In genomic region chr10:60752040-60753020, GRCm38 (mm10) we compare ENCODE assay signal across 8 mouse cellular contexts. TPM values are rescaled to one million over a fixed set of nuclear protein-coding genes. Genes with fewer than 3 reads are reported as not detected.
DNase-seq lines count a peak whose midpoint lies in the region; ATAC-seq and TF ChIP-seq lines count a peak whose summit lies in the region.

Gene Slc29a3, minus strand, starts transcription at chr10:60752794.

- peak; percentile 87 for ATAC-seq in embryonic facial prominence, embryonic 13.5 days (ENCODE audit: insufficient number of reproducible peaks, insufficient read depth, low FRiP score, low TSS enrichment, low read depth)
- ATAC-seq in limb, embryonic 12.5 days (ENCODE audit: insufficient number of reproducible peaks, insufficient read depth, low FRiP score, low TSS enrichment, low read depth) = peak; percentile 92
- peak; percentile 92 for ATAC-seq in midbrain, embryonic 15.5 days (replicated peaks)

- peak within 1 kb of the TSS; percentile 72 for H3K4me2 ChIP-seq in embryonic facial prominence, embryonic 13.5 days
- H3K4me2 ChIP-seq in limb, embryonic 12.5 days = peak within 1 kb of the TSS; percentile 74
- H3K4me2 ChIP-seq in midbrain, embryonic 15.5 days = peak within 1 kb of the TSS; percentile 81

- peak; percentile 96 for DNase-seq in 3134 (ENCODE audit: extremely low read depth, insufficient read length, low spot score)
- DNase-seq in adrenal gland, postnatal 36 days = peak; percentile 99 to 100
- DNase-seq in heart, adult 18-20 months = peak; percentile 97 to 99
- DNase-seq in kidney, adult 2 months = peak; percentile 98
- DNase-seq in spleen, adult 2 months (ENCODE audit: low read depth in 1 of 2, low spot score in 2 of 2) = peak; percentile 84 to 98

- 8% methylated on average over 41 of the region's 41 CpGs for whole genome bisulfite sequencing in embryonic facial prominence, embryonic 13.5 days
- 4% methylated on average over 41 of the region's 41 CpGs for WGBS in kidney, adult 2 months
- 12% methylated on average over 41 of the region's 41 CpGs for WGBS in limb, embryonic 12.5 days
- 6% methylated on average over 41 of the region's 41 CpGs for WGBS in midbrain, embryonic 15.5 days
- WGBS in spleen, adult 2 months = 3% methylated on average over 41 of the region's 41 CpGs

- TF ChIP-seq POLR2A in kidney, adult 2 months (IDR thresholded peaks at IDR 0.05; ENCODE audit: low read depth, low read length) = peak; percentile 95
- peak; percentile 94 for TF ChIP-seq POLR2A in spleen, adult 2 months (IDR thresholded peaks at IDR 0.05; ENCODE audit: low read depth, low read length)

- peak within 1 kb of the TSS; percentile 67 for H3K4me3 ChIP-seq in embryonic facial prominence, embryonic 13.5 days
- peak within 1 kb of the TSS; percentile 71 for H3K4me3 ChIP-seq in kidney, adult 2 months (ENCODE audit: insufficient read depth, low read depth, low read length)
- peak within 1 kb of the TSS; percentile 59 for H3K4me3 ChIP-seq in limb, embryonic 12.5 days (replicated peaks)
- peak within 1 kb of the TSS; percentile 50 for H3K4me3 ChIP-seq in midbrain, embryonic 15.5 days
- H3K4me3 ChIP-seq in spleen, adult 2 months (ENCODE audit: extremely low read depth, insufficient read depth, insufficient read length) = peak within 1 kb of the TSS; percentile 92

- peak within 1 kb of the TSS; percentile 72 for H3K27ac ChIP-seq in embryonic facial prominence, embryonic 13.5 days
- H3K27ac ChIP-seq in kidney, adult 2 months (ENCODE audit: insufficient read depth, low read depth, low read length) = peak within 1 kb of the TSS; percentile 68
- peak within 1 kb of the TSS; percentile 54 for H3K27ac ChIP-seq in limb, embryonic 12.5 days
- H3K27ac ChIP-seq in midbrain, embryonic 15.5 days = peak within 1 kb of the TSS; percentile 63
- H3K27ac ChIP-seq in spleen, adult 2 months (ENCODE audit: insufficient read depth, low read length) = peak within 1 kb of the TSS; percentile 84

- no peaks in the 10 kb centered on the region for H3K27me3 ChIP-seq in embryonic facial prominence, embryonic 13.5 days
- no peaks in the 10 kb centered on the region for H3K27me3 ChIP-seq in kidney, adult 2 months (replicated peaks; ENCODE audit: control insufficient read depth, insufficient read depth, low read length)
- no peaks in the 10 kb centered on the region for H3K27me3 ChIP-seq in limb, embryonic 12.5 days
- H3K27me3 ChIP-seq in midbrain, embryonic 15.5 days (replicated peaks) = no peaks in the 10 kb centered on the region
- H3K27me3 ChIP-seq in spleen, adult 2 months (ENCODE audit: control insufficient read depth, insufficient read depth, low read length) = no peaks in the 10 kb centered on the region

- H3K4me1 ChIP-seq in embryonic facial prominence, embryonic 13.5 days = peaks cover 29% of the 10 kb centered on the region
- peaks cover 20% of the 10 kb centered on the region for H3K4me1 ChIP-seq in kidney, adult 2 months (ENCODE audit: control insufficient read depth, insufficient read depth, low read length)
- peaks cover 24% of the 10 kb centered on the region for H3K4me1 ChIP-seq in limb, embryonic 12.5 days (replicated peaks)
- peaks cover 22% of the 10 kb centered on the region for H3K4me1 ChIP-seq in midbrain, embryonic 15.5 days
- H3K4me1 ChIP-seq in spleen, adult 2 months (ENCODE audit: control insufficient read depth, insufficient read depth, insufficient read length) = peaks cover 11% of the 10 kb centered on the region; the same call in 1 of the 2 replicates

- H3K9me3 ChIP-seq in embryonic facial prominence, embryonic 13.5 days = no peaks in the 10 kb centered on the region
- peaks cover 8% of the 10 kb centered on the region; the same call in 1 of the 2 replicates for H3K9me3 ChIP-seq in limb, embryonic 12.5 days
- no peaks in the 10 kb centered on the region for H3K9me3 ChIP-seq in midbrain, embryonic 15.5 days

- H3K9ac ChIP-seq in embryonic facial prominence, embryonic 13.5 days = peak within 1 kb of the TSS; percentile 88
- peak within 1 kb of the TSS; percentile 75 for H3K9ac ChIP-seq in limb, embryonic 12.5 days (replicated peaks)
- H3K9ac ChIP-seq in midbrain, embryonic 15.5 days = peak within 1 kb of the TSS; percentile 67

- H3K36me3 ChIP-seq in embryonic facial prominence, embryonic 13.5 days = peaks cover 31% of the 10 kb centered on the region
- H3K36me3 ChIP-seq in kidney, adult 2 months (ENCODE audit: control insufficient read depth, insufficient read depth, low read length) = no peaks in the 10 kb centered on the region
- H3K36me3 ChIP-seq in limb, embryonic 12.5 days = peaks cover 3% of the 10 kb centered on the region; the same call in 1 of the 2 replicates
- H3K36me3 ChIP-seq in midbrain, embryonic 15.5 days (replicated peaks) = no peaks in the 10 kb centered on the region
- H3K36me3 ChIP-seq in spleen, adult 2 months (ENCODE audit: control insufficient read depth, insufficient read depth, low read length) = peaks cover 3% of the 10 kb centered on the region; the same call in 1 of the 2 replicates

- TF ChIP-seq CTCF in kidney, adult 2 months (conservative IDR thresholded peaks at IDR 0.05; ENCODE audit: insufficient read depth, insufficient read length, low read depth, low read length) = peak; percentile 49
- TF ChIP-seq CTCF in spleen, adult 2 months (IDR thresholded peaks at IDR 0.05; ENCODE audit: extremely low read depth, insufficient read depth, insufficient read length, insufficient replicate concordance) = peak; percentile 16; the same call in 1 of the 2 replicates

RNA-seq across cellular contexts. Expression of gene Slc29a3, which starts in this region (rescaled TPM):
- 10 to 100 TPM; 28.8 to 38.7 TPM for total RNA-seq in adrenal gland, postnatal 36 days (2021)
- 14.8 and 17.8 TPM in 2 replicates for polyA plus RNA-seq in embryonic facial prominence, embryonic 13.5 days (2015; fragmentation: Nextera tagmentation; extraction: Ambion mirVana)
- 1 to 10 TPM; 3.1 to 5.5 TPM for total RNA-seq in heart, adult 18-20 months (2021)
- 38.6 and 43.5 TPM in 2 replicates for polyA plus RNA-seq in kidney, adult 2 months (2012; rRNA removed)
- polyA plus RNA-seq in limb, embryonic 12.5 days (2016; fragmentation: Nextera tagmentation; extraction: Ambion mirVana) = 9.4 and 9.6 TPM in 2 replicates
- 10.7 and 13.9 TPM in 2 replicates for polyA plus RNA-seq in midbrain, embryonic 15.5 days (2015; fragmentation: Nextera tagmentation; extraction: Ambion mirVana)
- polyA plus RNA-seq in spleen, adult 2 months (2012; rRNA removed) = 19.9 and 21.8 TPM in 2 replicates

Comparison
In these comparisons a context has a peak if more than half of its experiments do, and no peak if none do; other contexts are left out.
1. Peak in every context shown above with its lines: DNase-seq, ATAC-seq, H3K4me3 ChIP-seq and H3K27ac ChIP-seq.
2. RNA of gene Slc29a3 (total RNA-seq): 28.8 to 38.7 TPM in adrenal gland, postnatal 36 days; 3.1 to 5.5 TPM in heart, adult 18-20 months; every median in the first group is over 4 times any median in the second.